Mouse (Mus musculus) cerebellum, adult 8-10 months (tissue): Measurements from ENCODE around the gene Mpv17l2.
A peak's percentile ranks its signal among the peaks of the same experiment; 100 is the strongest.

Source experiments
- DNase-seq: peaks from one replicate; pipeline ENCODE4 v3.0.0; 2022

Mpv17l2 gene

GRCm38 (mm10) chr8:70718297-70718696, 42.4 kb downstream of the Mpv17l2 start, which contains the start of gene Gm3336:
Gm3336 (plus strand) TSS chr8:70718543.
- peak; percentile 80 for DNase-seq

GRCm38 (mm10) chr8:70716521-70717400, 44.0 kb downstream of the Mpv17l2 start:
- DNase-seq: no peak

- DNase-seq: no peak
Measured at GRCm38 (mm10) chr8:70715086-70715485, 45.7 kb downstream of the Mpv17l2 start.

GRCm38 (mm10) chr8:70713991-70714390, 46.8 kb downstream of the Mpv17l2 start:
- no peak for DNase-seq

GRCm38 (mm10) chr8:70711041-70711440, 49.7 kb downstream of the Mpv17l2 start:
- no peak for DNase-seq

GRCm38 (mm10) chr8:70710296-70710695, 50.5 kb downstream of the Mpv17l2 start:
- no peak for DNase-seq

- DNase-seq: no peak
Measured at GRCm38 (mm10) chr8:70709794-70710193, 51.0 kb downstream of the Mpv17l2 start.
